Mouse (Mus musculus): ENCODE data around the gene Zfp60. TPM values are rescaled to one million over a fixed set of nuclear protein-coding genes. Genes with fewer than 3 reads are reported as not detected.
"Not testable (repeated sequence)": the region's sequence is repeated elsewhere in the genome, so short reads cannot be mapped to it uniquely, and the experiment has no call there.

Gene Zfp60
- total and polyA plus RNA-seq, 3 experiments = 1.6 to 8.9 (median 8.8) TPM

GRCm38 (mm10) chr7:27756351-27757047, 25.3 kb downstream of the Zfp60 start:
- Histone ChIP-seq H3K4me1 (ENCODE audit: control insufficient read depth, insufficient read depth, low read length) (no peaks in the 10 kb centered on the region), H3K27ac (no peak overlapping the region), H3K9ac (ENCODE audit: low read depth, low read length) (no peak overlapping the region), H3K4me3 (no peak overlapping the region), H3K36me3 (ENCODE audit: control insufficient read depth, insufficient read depth, low read length) (no peaks in the 10 kb centered on the region), H3K27me3 (ENCODE audit: control insufficient read depth, insufficient read depth, low read length) (no peaks in the 10 kb centered on the region), H3K79me2 (replicated peaks; ENCODE audit: control insufficient read depth, insufficient read depth, low read length) (no peaks in the 10 kb centered on the region)
- WGBS = 44% methylated on average over 5 of the region's 5 CpGs
- intact Hi-C loops (cut with DNase I) = no loop called here
- TF ChIP-seq POLR2A (IDR thresholded peaks at IDR 0.05; ENCODE audit: insufficient read depth, low read depth, low read length) = no peak
- TF ChIP-seq EP300 (IDR thresholded peaks at IDR 0.05; ENCODE audit: insufficient read depth, low read depth, low read length) = no peak
- TF ChIP-seq CTCF (IDR thresholded peaks at IDR 0.05) = no peak
- DNase-seq = no peak

GRCm38 (mm10) chr7:27757048-27757375, 25.8 kb downstream of the Zfp60 start:
- Histone ChIP-seq H3K4me3 (no peak overlapping the region), H3K27ac (no peak overlapping the region), H3K4me1 (ENCODE audit: control insufficient read depth, insufficient read depth, low read length) (no peaks in the 10 kb centered on the region), H3K27me3 (ENCODE audit: control insufficient read depth, insufficient read depth, low read length) (no peaks in the 10 kb centered on the region), H3K36me3 (ENCODE audit: control insufficient read depth, insufficient read depth, low read length) (no peaks in the 10 kb centered on the region), H3K9ac (ENCODE audit: low read depth, low read length) (no peak overlapping the region), H3K79me2 (replicated peaks; ENCODE audit: control insufficient read depth, insufficient read depth, low read length) (no peaks in the 10 kb centered on the region)
- no peak for DNase-seq
- no peak for TF ChIP-seq CTCF (IDR thresholded peaks at IDR 0.05)
- TF ChIP-seq EP300 (IDR thresholded peaks at IDR 0.05; ENCODE audit: insufficient read depth, low read depth, low read length) = no peak
- TF ChIP-seq POLR2A (IDR thresholded peaks at IDR 0.05; ENCODE audit: insufficient read depth, low read depth, low read length) = no peak
- intact Hi-C loops (cut with DNase I) = no loop called here
- 78% methylated on average over 3 of the region's 3 CpGs for WGBS

- no peaks in the 10 kb centered on the region for H3K36me3 ChIP-seq (ENCODE audit: control insufficient read depth, insufficient read depth, low read length)
- DNase-seq = no peak
- H3K79me2 ChIP-seq (replicated peaks; ENCODE audit: control insufficient read depth, insufficient read depth, low read length) = no peaks in the 10 kb centered on the region
- 8% methylated on average over 17 of the region's 17 CpGs for WGBS
- H3K27me3 ChIP-seq (ENCODE audit: control insufficient read depth, insufficient read depth, low read length) = no peaks in the 10 kb centered on the region
- TF ChIP-seq CTCF (IDR thresholded peaks at IDR 0.05) = no peak
- no peak for TF ChIP-seq POLR2A (IDR thresholded peaks at IDR 0.05; ENCODE audit: insufficient read depth, low read depth, low read length)
- TF ChIP-seq EP300 (IDR thresholded peaks at IDR 0.05; ENCODE audit: insufficient read depth, low read depth, low read length) = no peak
- no peak overlapping the region for H3K27ac ChIP-seq
- H3K4me3 ChIP-seq = no peak overlapping the region
- no peak overlapping the region for H3K9ac ChIP-seq (ENCODE audit: low read depth, low read length)
- no peaks in the 10 kb centered on the region for H3K4me1 ChIP-seq (ENCODE audit: control insufficient read depth, insufficient read depth, low read length)
- intact Hi-C loops (cut with DNase I) = no loop called here
Measured at GRCm38 (mm10) chr7:27765176-27765886, 34.1 kb downstream of the Zfp60 start.

GRCm38 (mm10) chr7:27789306-27789705, 58.1 kb downstream of the Zfp60 start:
- H3K27me3 ChIP-seq (ENCODE audit: control insufficient read depth, insufficient read depth, low read length) = no peaks in the 10 kb centered on the region

GRCm38 (mm10) chr7:27793865-27794264, 62.7 kb downstream of the Zfp60 start:
- intact Hi-C loops (cut with DNase I) = not testable (repeated sequence)

More at GRCm38 (mm10) chr7:27789306-27789705, 58.1 kb downstream of the Zfp60 start:
- H3K4me3 ChIP-seq = no peak overlapping the region
- no peak for DNase-seq
- intact Hi-C loops (cut with DNase I) = no loop called here
- H3K9ac ChIP-seq (ENCODE audit: low read depth, low read length) = no peak overlapping the region
- H3K79me2 ChIP-seq (replicated peaks; ENCODE audit: control insufficient read depth, insufficient read depth, low read length) = no peaks in the 10 kb centered on the region
- no peaks in the 10 kb centered on the region for H3K36me3 ChIP-seq (ENCODE audit: control insufficient read depth, insufficient read depth, low read length)
- 76% methylated on average over 5 of the region's 5 CpGs for WGBS
- TF ChIP-seq CTCF (IDR thresholded peaks at IDR 0.05) (no peak), EP300 (IDR thresholded peaks at IDR 0.05; ENCODE audit: insufficient read depth, low read depth, low read length) (no peak), POLR2A (IDR thresholded peaks at IDR 0.05; ENCODE audit: insufficient read depth, low read depth, low read length) (no peak)
- H3K27ac ChIP-seq = no peak overlapping the region
- no peaks in the 10 kb centered on the region; the same call in 1 of the 2 replicates for H3K4me1 ChIP-seq (ENCODE audit: control insufficient read depth, insufficient read depth, low read length)

GRCm38 (mm10) chr7:27794566-27794965, 63.4 kb downstream of the Zfp60 start:
- Histone ChIP-seq H3K9ac (ENCODE audit: low read depth, low read length) (no peak overlapping the region), H3K36me3 (ENCODE audit: control insufficient read depth, insufficient read depth, low read length) (no peaks in the 10 kb centered on the region), H3K4me1 (ENCODE audit: control insufficient read depth, insufficient read depth, low read length) (no peaks in the 10 kb centered on the region), H3K79me2 (replicated peaks; ENCODE audit: control insufficient read depth, insufficient read depth, low read length) (no peaks in the 10 kb centered on the region), H3K27ac (no peak overlapping the region), H3K4me3 (no peak overlapping the region), H3K27me3 (ENCODE audit: control insufficient read depth, insufficient read depth, low read length) (peaks cover 2% of the 10 kb centered on the region; the same call in 1 of the 2 replicates)
- no peak for DNase-seq
- no peak for TF ChIP-seq POLR2A (IDR thresholded peaks at IDR 0.05; ENCODE audit: insufficient read depth, low read depth, low read length)
- no peak for TF ChIP-seq CTCF (IDR thresholded peaks at IDR 0.05)
- no peak for TF ChIP-seq EP300 (IDR thresholded peaks at IDR 0.05; ENCODE audit: insufficient read depth, low read depth, low read length)
- intact Hi-C loops (cut with DNase I) = no loop called here

More at GRCm38 (mm10) chr7:27793865-27794264, 62.7 kb downstream of the Zfp60 start:
- DNase-seq; H3K79me2 ChIP-seq (replicated peaks; ENCODE audit: control insufficient read depth, insufficient read depth, low read length); H3K4me3 ChIP-seq; H3K27me3 ChIP-seq (ENCODE audit: control insufficient read depth, insufficient read depth, low read length); H3K4me1 ChIP-seq (ENCODE audit: control insufficient read depth, insufficient read depth, low read length); H3K9ac ChIP-seq (ENCODE audit: low read depth, low read length); H3K36me3 ChIP-seq (ENCODE audit: control insufficient read depth, insufficient read depth, low read length); H3K27ac ChIP-seq: not testable (repeated sequence)
- 59% methylated on average over 3 of the region's 3 CpGs for WGBS
